Mouse (Mus musculus) heart, adult 9 months (tissue): ENCODE data around the gene Gm28048.
A peak's percentile ranks its signal among the peaks of the same experiment; 100 is the strongest.

Source experiments
- DNase-seq, 2 experiments: peaks; one replicate each; pipeline ENCODE4 v3.0.0; 2022; ENCODE audit warnings: low spot score in 2 of 2

Gene Gm28048

DNA sequence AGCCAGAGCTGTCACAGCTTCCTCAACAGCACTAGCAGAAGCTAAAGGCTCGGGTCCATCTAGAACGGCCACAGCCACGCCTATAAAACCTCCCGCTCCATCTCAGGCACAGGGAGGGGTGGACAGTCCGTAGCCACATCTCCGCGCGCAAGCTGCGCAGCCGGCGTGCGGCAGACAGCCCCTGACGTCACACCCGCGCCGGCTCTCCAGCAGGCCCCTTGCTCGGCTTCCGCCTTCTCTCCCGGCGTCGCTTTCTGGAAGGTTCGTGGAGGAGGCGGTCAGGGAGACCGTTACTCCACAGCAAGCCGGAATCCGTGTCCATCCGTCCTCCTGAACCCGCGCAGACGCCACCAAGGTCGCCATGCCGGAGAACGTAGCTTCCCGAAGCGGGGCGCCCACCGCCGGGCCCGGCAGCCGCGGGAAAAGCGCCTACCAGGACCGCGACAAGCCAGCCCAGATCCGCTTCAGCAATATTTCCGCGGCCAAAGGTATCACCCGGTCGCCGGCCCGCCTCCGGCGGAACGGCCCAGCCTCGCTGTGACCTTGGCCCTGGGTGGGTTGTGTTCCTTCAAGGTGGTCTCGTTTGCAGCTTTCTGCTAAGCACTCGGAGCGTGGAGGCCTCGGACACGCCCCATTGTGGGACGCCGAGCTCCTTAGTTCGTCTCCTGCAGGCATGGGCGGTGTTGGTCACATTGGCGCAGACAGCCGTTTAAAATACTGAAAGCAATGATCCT is 8.7 kb upstream of the Gm28048 start, which contains the start of gene Cct4:
Gene Cct4, plus strand, starts transcription at position 127 of the 734 bp plus-strand sequence.
- DNase-seq = peak; percentile 93 to 95

DNA sequence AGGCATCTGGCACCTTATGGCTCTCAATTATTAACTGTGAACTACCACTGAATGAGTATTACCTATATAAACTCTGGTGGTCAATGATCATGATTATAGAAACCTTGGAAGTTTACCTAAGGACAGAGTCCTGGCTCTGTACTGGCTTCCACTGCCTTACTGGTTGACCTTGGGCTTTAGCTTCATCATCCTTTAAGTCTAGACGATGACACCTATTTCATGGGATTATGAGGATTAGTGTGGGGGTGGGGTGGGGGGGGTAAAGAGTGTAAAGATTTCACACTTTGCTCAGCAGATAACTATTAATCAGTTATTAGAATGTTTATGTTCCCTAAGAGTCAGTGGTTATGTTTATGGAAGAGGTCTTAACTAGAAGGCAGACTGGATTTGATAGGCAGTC is 7.9 kb upstream of the Gm28048 start:
- DNase-seq = no peak

DNA sequence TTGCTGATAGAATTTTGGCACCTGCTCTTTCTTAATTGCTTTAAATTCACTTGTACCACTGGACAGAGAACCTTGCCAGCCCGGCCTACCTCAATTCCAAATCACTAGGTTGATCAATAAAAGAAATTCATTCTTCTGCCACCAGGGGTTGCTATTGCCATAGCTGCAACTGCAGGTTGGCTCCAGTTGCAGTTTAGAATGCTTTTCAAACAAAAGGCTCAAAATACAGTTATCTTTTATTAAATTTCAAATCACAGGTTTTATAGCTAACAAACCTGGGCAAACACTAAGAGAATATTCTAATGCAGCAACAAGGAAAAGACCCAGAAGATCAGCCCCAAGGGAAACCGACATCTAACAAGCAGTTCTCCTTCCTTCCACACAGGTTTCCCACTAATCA is 5.5 kb upstream of the Gm28048 start:
- peak; percentile 36 to 47 for DNase-seq

DNA sequence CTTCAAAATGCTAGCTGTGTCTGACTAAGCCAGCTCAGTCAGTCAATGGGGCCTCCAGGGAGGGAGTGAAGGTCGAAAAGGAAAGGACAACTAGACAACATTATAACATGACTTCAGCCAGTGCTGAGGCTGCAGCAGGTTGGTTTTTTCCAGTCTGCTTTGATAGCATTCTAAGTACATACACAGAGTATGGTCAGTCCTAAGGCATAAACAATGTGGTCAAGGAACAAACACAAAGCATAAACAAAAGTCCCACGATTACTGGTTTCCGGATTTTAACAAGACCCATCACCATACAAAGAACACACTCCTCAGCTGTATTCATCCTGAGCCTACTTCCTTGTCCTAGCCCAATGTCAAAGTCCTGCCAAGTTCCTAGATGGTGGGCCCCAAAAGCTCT is 3.6 kb upstream of the Gm28048 start:
- no peak for DNase-seq

DNA sequence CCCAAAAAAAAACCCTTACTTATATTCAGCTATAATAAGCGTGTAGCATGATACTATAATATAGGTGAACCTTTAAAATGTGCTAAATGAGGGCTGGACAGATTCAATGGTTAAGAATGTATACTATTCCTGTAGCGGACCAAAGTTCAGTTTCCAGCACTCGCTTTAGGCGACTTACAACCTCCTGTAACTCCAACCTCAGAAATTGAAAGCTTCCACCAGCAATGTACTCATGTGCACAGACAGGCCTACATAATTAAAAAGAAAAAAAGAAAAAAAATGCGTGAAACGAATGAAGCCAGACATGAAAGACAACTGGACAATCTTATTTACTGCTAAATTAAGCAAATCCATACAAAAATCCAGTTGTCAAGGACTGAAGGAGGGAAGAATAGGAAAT is 956 bp upstream of the Gm28048 start:
- DNase-seq = no peak

DNA sequence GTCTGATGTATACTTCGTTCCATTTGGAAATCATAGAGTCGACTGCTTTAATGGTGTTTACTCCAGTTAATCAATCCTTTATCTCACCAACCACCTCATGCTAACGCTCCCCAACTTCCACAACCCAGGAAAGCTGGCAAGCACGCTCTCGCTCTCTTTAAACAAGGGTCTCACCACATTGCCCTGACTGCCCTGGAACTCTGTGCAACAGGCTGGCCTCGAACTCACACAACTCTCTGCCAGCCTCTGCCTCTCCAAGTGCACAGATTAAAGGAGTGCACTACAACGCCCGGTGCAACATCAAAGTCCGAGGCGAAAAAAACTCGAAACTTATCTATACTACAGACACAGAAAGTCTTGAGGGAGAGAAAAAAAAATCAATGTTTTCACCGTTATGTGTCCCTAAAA is 343 bp downstream of the Gm28048 start:
- no peak for DNase-seq

DNA sequence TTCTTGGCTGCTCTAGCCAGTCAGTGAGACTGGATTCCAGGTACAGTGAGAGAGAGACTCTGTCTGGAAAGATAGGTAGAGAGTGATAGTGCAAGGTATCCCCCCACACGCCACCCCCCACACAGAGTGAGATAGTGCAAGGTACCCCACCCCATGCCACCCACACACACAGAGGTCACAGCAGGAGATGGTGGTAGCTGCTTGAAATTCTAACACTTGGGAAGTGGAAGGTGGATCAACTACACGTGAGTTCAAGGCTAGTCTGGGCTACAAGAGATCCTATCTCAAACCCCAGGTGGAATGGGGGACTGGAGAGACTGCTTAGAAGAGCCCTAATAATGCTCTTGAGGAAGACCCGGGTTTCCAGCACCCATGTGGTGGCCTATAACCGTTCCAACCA is 849 bp downstream of the Gm28048 start:
- DNase-seq = no peak

DNA sequence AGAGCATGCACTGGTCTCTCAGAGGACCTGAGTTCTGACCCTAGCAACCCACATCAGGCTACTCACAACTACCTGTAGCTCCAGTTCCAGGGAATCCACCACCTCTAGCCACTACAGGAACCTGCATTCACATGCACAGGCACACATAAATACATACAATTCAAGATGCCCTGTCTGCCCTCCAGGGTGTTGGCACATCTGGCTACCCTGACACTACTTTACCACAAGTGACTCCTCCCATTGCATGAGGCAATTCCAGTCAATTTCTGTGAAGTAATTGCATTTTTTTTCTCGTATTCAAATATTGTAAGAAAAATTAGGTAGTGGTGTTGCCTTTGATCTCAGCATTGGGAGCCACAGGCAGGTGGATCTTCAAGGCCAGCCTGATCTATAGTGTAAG is 2.7 kb downstream of the Gm28048 start:
- DNase-seq = no peak

DNA sequence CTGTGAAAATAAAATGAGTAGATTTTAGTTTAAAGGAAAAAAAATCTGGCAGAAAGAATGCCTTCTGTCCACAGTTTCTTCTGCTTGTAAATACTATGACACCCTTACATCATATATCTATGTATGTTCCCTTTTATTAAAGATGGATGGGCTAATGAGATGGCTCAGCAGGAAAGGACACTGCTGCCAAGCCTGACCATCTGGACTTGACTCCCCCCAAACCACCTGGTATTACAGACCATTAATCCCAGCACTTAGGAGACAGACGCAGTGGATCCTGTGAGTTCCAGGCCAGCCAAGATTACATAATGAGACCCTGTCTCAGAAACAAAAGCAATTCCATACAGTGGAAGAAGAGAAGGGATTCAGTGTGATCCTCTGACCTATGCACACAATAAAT is 3.2 kb downstream of the Gm28048 start:
- DNase-seq = no peak

DNA sequence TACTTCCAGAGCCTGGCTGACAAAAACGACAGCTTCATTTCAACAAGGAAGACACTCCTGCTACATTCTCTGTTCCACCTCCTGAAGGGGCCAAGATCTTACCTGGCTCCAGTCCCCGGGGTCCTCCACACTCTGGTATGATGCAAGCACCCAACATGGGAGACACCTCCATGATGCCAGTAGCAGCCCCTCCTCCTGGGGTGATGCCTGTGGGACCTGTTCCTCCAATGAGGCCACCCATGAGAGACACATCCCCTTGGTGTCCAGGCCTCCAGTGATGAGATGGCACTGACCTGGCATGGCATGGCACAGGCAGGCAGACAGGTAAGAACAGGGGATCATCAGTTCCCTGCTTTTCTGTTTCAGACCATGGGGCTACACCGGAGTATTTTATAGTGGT is 3.7 kb downstream of the Gm28048 start:
- no peak for DNase-seq

DNA sequence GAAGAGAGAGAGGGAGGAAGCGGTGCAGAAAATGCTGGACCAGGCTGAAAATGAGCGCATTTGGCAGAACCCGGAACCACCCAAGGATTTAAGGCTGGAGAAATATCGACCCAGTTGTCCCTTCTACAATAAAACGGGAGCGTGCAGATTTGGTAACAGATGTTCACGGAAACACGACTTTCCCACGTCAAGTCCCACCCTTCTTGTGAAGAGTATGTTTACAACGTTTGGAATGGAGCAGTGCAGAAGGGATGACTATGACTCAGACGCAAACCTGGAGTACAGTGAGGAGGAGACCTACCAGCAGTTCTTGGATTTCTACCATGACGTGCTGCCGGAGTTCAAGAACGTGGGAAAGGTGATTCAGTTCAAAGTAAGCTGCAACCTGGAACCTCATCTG is 8.3 kb downstream of the Gm28048 start:
- DNase-seq = no peak

DNA sequence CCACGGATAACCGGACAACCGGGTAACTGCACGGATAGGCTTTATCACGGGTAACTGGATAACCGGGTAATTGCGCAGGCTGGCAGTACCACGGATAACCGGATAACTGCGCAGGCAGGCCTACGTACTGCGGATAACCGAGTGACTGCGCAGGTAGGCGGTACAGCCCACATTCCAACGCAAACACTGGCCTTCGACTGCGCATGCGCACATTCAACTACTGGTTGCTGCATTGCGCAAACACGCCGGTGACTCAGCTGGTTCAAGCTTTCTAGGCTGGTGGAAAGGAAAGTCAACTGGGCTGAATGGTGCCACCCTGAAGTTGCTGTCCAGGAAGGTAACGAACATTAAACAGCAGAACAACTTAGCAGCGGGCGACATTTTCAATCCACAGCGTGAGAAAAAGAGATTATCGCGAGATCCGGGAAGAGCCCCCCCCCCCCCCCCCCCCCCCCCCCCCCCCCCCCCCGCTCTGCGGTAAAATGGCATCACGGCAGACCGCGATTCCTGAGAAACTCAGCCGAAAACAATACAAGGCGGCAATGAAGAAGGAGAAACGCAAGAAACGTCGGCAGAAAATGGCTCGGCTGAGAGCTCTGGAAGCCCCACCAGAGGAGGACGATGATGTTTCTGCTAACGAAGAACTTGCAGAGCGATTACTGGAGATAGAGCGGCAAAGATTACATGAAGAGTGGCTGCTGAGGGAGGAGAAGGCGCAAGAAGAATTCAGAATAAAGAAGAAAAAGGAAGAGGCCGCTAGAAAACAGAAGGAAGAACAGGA is 9.0 kb downstream of the Gm28048 start:
- peak; percentile 82 to 86 for DNase-seq

DNA sequence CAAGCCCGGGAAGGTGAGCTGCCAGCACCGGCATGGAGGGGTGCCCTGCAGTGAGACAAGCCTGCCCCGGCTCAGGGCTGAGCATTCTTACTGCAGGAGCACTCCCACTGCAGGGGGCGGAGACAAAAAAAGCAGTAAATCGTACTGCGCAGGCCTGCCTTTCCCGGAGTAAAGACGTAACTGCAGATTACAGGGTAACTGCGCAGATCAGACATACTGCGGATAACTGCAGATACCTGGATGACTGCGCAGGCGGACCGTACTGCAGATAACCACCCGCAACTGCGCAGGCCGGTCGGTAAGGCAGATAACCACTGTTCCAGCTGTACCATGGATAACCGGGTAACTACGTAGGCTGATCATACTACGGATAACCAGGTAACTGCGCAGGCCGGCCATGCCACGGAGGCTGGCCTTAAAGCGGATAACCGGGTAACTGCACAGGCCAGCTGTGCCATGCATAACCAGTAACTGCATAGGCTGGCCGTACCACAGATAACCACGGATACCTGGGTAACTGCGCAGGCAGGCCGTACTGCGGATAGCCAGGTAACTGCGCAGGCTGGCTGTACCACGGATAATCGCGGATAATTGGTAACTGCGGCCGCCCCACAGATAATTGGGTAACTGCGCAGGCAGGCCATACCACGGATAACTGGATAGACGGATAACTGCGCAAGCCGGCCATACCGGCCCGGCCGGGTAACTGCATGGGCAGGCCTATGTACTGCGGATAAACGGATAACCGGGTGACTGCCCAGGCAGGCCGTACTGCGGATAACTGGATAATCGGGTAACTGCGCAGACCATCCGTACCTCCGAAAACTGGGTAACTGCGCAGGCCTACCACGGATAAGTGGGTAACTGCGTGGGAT is 9.8 kb downstream of the Gm28048 start, which contains the start of gene Zrsr1:
Gene Zrsr1, plus strand, starts transcription at position 171 of the 875 bp plus-strand sequence.
- DNase-seq = peak; percentile 73 to 75

DNA sequence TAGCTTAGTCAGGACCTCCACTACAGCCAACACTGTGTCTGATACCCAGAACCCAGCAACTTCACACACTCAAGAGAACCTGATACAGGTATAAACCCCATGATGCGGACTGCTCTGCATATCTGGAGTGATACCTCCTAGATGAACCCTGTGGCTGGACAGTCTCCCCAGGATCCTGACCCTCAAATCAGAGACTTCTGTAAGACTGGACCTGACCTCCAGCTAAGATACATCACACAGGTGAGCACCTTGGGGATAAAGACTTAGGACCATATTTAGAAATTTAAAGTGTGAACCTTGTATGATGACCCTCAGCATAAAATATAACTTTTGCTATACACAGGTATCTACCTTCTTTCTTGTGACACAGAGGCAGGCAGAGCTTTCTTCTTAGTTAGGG is 11.3 kb downstream of the Gm28048 start:
- DNase-seq = no peak

DNA sequence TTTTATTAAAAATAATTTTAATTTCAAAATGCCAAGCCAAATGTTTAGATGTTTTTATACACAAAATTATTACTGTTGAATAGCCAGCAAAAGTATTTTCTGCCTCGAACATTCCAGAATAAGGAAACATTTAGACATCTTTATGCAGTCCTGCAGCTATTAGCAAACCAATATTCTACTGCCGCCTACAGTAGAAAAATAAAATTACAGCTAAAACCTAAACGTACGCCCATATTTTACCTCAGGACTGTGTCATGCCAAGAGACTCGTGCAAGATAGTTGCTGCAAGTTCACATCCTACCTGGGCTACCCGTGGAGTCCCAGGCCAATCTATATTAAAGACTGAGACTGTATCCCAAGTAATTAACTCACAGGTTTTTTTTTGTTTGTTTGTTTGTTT is 12.4 kb downstream of the Gm28048 start:
- DNase-seq = no peak

DNA sequence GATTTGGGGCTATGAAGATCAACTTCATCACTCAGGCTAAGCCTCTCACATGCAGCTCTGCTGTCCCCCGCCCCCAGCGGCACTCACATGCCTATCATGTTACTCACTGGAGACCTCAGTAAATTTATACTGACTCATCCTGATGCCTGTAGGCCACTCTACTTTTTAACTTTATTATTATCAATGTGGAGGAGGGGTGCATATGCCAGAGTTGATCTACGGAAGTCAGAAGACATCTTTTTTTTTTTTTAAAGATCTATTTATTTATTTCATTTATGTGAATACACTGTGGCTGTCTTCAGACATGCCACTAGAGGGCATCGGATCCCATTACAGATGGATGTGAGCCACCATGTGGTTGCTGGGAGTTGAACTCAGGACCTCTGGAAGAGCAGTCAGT is 16.4 kb downstream of the Gm28048 start:
- DNase-seq = no peak

DNA sequence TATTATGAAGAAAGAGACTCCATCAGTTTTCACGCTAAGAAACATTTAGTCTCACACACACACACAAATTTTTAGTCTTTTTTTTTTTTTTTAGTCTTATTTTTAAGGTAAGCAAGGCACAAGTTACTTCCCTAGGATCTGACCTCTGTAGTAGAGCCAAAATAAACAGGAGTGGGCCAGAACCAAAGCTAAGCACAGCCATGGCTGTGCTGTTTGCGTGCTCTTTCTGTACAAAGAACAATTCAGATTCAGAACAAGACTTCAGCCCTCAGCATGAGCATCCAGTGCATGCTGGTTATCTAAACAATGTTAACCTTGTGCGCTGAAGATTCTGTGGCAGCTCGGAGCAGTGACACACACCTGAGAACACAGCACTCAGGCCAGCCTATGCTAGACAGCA is 17.5 kb downstream of the Gm28048 start:
- DNase-seq = no peak

DNA sequence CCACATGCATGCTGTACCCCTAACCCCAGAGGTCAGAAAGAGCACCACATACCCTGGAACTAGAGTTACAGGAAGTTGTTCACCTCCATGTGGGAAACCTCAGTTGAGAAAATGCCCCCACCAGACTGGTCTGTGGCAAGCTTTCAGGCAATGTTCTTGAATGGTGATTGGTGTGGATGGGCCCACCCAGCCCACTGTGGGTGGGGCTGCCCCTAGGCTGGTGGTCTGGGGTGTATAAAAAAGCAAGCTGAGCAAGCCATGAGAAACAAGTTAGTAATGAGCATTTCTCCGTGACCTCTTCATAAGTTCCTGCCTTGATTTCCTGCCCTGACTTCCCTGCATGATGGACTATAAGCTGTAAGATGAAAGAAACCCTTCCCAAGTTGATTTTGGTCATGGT is 19.8 kb downstream of the Gm28048 start:
- DNase-seq = no peak

DNA sequence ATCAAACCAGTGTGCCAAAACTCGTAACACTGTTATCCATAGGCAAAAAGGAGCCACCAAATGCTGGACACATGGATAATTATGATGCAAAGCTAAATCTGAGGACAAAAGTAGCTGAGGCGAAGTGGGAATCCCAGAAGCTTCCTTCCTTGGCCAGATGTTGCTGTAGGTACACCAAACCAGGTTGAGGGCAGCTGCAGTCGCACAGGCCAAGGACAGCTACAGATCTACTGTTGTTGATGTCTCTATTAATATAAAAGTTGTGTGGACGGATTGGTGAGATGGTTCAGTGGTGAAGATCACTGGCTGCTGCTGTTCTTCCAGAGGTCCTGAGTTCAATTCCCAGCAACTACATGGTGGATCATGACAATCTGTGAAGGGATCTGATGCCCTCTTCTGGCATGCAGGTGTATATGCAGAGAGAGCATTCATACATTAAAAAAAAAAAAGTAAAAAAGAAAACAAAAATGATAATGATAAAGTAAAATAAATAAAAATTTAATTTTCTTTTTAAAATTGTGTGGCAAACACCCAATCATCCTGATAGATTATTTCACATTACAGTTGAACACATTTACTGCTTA is 24.0 kb downstream of the Gm28048 start:
- no peak for DNase-seq

DNA sequence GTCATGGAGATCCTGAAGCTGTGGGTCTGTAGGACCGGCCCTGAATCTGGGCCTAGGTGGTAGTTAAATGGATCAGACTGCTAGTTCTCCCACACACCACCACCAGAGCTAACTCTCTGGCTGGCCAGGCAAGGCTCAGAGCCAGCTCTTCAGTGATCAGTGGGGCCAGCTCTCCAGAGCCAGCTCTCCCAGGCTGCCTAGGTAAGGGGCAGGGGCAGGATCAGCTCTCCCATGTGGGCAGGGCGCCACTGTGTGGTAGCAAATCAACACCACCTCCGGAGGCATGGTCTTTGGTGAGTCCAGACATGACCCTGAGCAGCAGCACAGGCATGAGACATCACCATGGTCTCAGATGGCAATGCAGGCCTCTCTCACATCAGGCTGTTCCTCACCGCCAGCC is 25.1 kb downstream of the Gm28048 start:
- DNase-seq = peak; percentile 36 to 44

DNA sequence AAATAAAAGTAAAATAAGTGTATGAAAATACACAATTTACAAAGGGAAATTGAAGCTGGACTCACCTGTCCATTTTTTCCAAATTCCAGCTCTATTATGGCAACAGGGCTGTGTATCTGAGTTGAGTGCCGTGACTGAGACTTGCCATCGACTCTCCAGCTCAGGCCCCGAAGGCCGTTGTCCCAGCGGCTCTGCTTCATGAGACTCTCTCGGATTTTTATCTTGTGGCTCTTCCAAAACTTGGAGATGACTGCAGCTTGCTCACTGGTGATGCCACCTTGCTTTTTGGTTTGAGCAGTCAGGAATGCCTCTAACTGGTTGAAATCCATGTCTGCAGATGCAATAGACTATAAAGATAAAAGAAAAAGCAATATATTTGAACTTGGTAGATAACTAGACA is 25.5 kb downstream of the Gm28048 start:
- no peak for DNase-seq

DNA sequence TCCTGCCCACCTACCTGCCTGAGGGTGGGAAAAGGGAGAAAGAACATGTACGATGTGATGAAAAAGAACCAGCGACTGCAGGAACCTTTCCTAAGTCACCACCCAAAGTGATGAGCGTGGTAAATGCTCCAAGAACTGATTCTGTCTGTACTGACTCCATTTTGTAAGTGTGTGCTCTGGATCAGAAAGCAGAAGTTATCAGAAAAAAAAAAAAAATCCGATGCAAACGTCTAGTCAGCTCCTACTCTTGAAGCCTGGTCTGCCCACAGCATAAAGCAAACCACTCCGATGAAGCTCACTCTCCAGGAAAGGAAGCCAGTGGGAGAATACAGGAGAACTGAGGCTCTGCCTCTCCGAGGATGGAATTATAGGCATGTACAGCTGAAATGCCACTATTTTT is 29.2 kb downstream of the Gm28048 start:
- DNase-seq = no peak
